Mouse (Mus musculus) cortical plate, adult 2 months (tissue): Measurements from ENCODE around the gene Adat3.

ENCODE experiments used
- CTCF ChIP-seq: fragments of 200-500 bp; IDR thresholded peaks from 2 replicates; pipeline ENCODE4 v1.5.1; 2011; ENCODE audit warnings: mild to moderate bottlenecking, control low read depth, low read length; ENCODE audit not compliant: insufficient read depth; ENCODE audit errors: extremely low read depth
- POLR2A ChIP-seq: fragments of 200-500 bp; IDR thresholded peaks from 2 replicates; pipeline ENCODE4 v1.6.1; 2011; ENCODE audit warnings: mild to moderate bottlenecking, low read length, control low read depth; ENCODE audit not compliant: insufficient read depth; ENCODE audit errors: extremely low read depth

DNA sequence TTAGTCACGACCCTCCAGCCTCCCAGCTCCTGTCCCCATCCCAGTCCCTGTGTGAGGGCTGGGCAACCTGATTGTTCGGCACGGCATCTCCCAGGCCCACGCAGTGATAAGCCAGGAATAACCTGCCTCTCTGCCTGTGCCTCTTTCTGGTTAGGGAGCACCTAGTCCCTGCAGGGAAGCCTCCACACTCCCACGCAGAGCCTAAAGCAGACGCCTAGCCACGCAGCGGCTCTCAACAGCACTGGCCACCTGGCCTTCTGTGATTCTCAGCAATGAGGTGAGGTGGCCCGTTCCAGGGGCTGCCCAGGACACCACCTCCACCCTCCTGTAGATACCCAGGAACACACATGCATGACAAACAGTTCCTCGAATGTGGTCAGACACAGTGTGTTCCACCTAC lies 47.7 kb downstream of the Adat3 start:
- TF ChIP-seq POLR2A (no peak), CTCF (no peak)
